Mouse (Mus musculus): ENCODE data around the gene Tctn1. TPM values are rescaled to one million over a fixed set of nuclear protein-coding genes. Genes with fewer than 3 reads are reported as not detected.
A peak's percentile ranks its signal among the peaks of the same experiment; 100 is the strongest.

Gene Tctn1
- total and polyA plus RNA-seq, 3 experiments: 5.0 to 12.0 (median 10.9) TPM

- Histone ChIP-seq H3K36me3 (replicated peaks) (peaks cover 17% of the 10 kb centered on the region), H3K9me3 (replicated peaks) (no peaks in the 10 kb centered on the region), H3K4me3 (ENCODE audit: low read depth, low read length) (peak overlapping the region; percentile 93; the same call in 1 of the 2 replicates), H3K27me3 (ENCODE audit: insufficient read depth, low read length) (no peaks in the 10 kb centered on the region), H3K4me1 (ENCODE audit: insufficient read depth, low read depth, low read length) (peaks cover 66% of the 10 kb centered on the region)
- TF ChIP-seq GATA1 (IDR thresholded peaks at IDR 0.05; ENCODE audit: borderline replicate concordance, low read length): no peak
- no peak for TF ChIP-seq GATA2 (IDR thresholded peaks at IDR 0.05; ENCODE audit: borderline replicate concordance, low read depth, low read length)
- TF ChIP-seq TAL1 (conservative IDR thresholded peaks at IDR 0.05; ENCODE audit: low read depth, low read length): no peak
- no peak for TF ChIP-seq POLR2AphosphoS5 (IDR thresholded peaks at IDR 0.05; ENCODE audit: insufficient replicate concordance, low read depth, low read length)
- no peak for TF ChIP-seq CTCF (IDR thresholded peaks at IDR 0.05; ENCODE audit: low read depth, low read length)
- no peak for DNase-seq (ENCODE audit: low spot score)
- no peak for ATAC-seq (ENCODE audit: extremely low read depth, insufficient number of reproducible peaks, low FRiP score, poor library complexity, severe bottlenecking)
These were observed 927 bp upstream of the Tctn1 start for GRCm38 (mm10) chr5:122265187-122265586.

DNA sequence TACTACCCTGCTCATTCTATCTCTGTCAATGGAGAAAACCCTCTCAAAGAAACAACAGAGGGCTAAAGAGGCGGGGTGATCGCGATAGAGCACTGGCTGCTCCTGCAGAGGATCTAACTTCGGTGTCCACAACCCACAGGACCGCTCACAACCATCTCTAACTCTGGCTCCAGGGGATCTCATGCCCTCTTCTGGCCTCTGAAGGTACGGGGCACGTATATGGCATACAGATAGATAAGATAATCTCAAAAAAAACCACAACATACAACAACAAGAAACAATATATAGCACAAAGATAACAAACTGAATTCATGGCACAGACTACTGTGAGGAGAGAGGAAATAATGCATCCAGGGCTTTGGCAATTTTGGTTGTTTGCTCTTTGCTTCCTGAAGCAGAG is 2.2 kb downstream of the Tctn1 start:
- DNase-seq (ENCODE audit: low spot score) (no peak), ATAC-seq (ENCODE audit: extremely low read depth, insufficient number of reproducible peaks, low FRiP score, poor library complexity, severe bottlenecking) (0 out of 2 replicates have a peak, but pooled peaks have one; percentile 18)
- Histone ChIP-seq H3K4me1 (ENCODE audit: insufficient read depth, low read depth, low read length) (peaks cover 48% of the 10 kb centered on the region), H3K4me3 (ENCODE audit: low read depth, low read length) (no peak overlapping the region; the same call in 1 of the 2 replicates), H3K27me3 (ENCODE audit: insufficient read depth, low read length) (no peaks in the 10 kb centered on the region), H3K36me3 (replicated peaks) (peaks cover 48% of the 10 kb centered on the region), H3K9me3 (replicated peaks) (no peaks in the 10 kb centered on the region)
- TF ChIP-seq GATA2 (IDR thresholded peaks at IDR 0.05; ENCODE audit: borderline replicate concordance, low read depth, low read length) (no peak), POLR2AphosphoS5 (IDR thresholded peaks at IDR 0.05; ENCODE audit: insufficient replicate concordance, low read depth, low read length) (no peak), CTCF (IDR thresholded peaks at IDR 0.05; ENCODE audit: low read depth, low read length) (no peak), TAL1 (conservative IDR thresholded peaks at IDR 0.05; ENCODE audit: low read depth, low read length) (no peak), GATA1 (IDR thresholded peaks at IDR 0.05; ENCODE audit: borderline replicate concordance, low read length) (no peak)

GRCm38 (mm10) chr5:122258027-122258741 is 6.1 kb downstream of the Tctn1 start:
- Histone ChIP-seq H3K4me1 (ENCODE audit: insufficient read depth, low read depth, low read length) (peaks cover 25% of the 10 kb centered on the region), H3K36me3 (replicated peaks) (peaks cover 83% of the 10 kb centered on the region), H3K9me3 (replicated peaks) (no peaks in the 10 kb centered on the region), H3K27me3 (ENCODE audit: insufficient read depth, low read length) (no peaks in the 10 kb centered on the region), H3K4me3 (ENCODE audit: low read depth, low read length) (no peak overlapping the region)
- DNase-seq (ENCODE audit: low spot score): no peak
- no peak for ATAC-seq (ENCODE audit: extremely low read depth, insufficient number of reproducible peaks, low FRiP score, poor library complexity, severe bottlenecking)
- TF ChIP-seq TAL1 (conservative IDR thresholded peaks at IDR 0.05; ENCODE audit: low read depth, low read length): no peak
- no peak for TF ChIP-seq POLR2AphosphoS5 (IDR thresholded peaks at IDR 0.05; ENCODE audit: insufficient replicate concordance, low read depth, low read length)
- TF ChIP-seq GATA1 (IDR thresholded peaks at IDR 0.05; ENCODE audit: borderline replicate concordance, low read length): no peak
- no peak for TF ChIP-seq GATA2 (IDR thresholded peaks at IDR 0.05; ENCODE audit: borderline replicate concordance, low read depth, low read length)
- no peak for TF ChIP-seq CTCF (IDR thresholded peaks at IDR 0.05; ENCODE audit: low read depth, low read length)

GRCm38 (mm10) chr5:122251895-122252606 is 12.2 kb downstream of the Tctn1 start:
- peaks cover 88% of the 10 kb centered on the region for H3K36me3 ChIP-seq (replicated peaks)
- no peak for DNase-seq (ENCODE audit: low spot score)
- no peak overlapping the region for H3K4me3 ChIP-seq (ENCODE audit: low read depth, low read length)
- ATAC-seq (ENCODE audit: extremely low read depth, insufficient number of reproducible peaks, low FRiP score, poor library complexity, severe bottlenecking): no peak
- no peaks in the 10 kb centered on the region for H3K27me3 ChIP-seq (ENCODE audit: insufficient read depth, low read length)
- H3K9me3 ChIP-seq (replicated peaks): no peaks in the 10 kb centered on the region
- H3K4me1 ChIP-seq (ENCODE audit: insufficient read depth, low read depth, low read length): no peaks in the 10 kb centered on the region; the same call in 1 of the 2 replicates
- no peak for TF ChIP-seq TAL1 (conservative IDR thresholded peaks at IDR 0.05; ENCODE audit: low read depth, low read length)
- no peak for TF ChIP-seq GATA1 (IDR thresholded peaks at IDR 0.05; ENCODE audit: borderline replicate concordance, low read length)
- no peak for TF ChIP-seq CTCF (IDR thresholded peaks at IDR 0.05; ENCODE audit: low read depth, low read length)
- TF ChIP-seq POLR2AphosphoS5 (IDR thresholded peaks at IDR 0.05; ENCODE audit: insufficient replicate concordance, low read depth, low read length): no peak
- TF ChIP-seq GATA2 (IDR thresholded peaks at IDR 0.05; ENCODE audit: borderline replicate concordance, low read depth, low read length): no peak

DNA sequence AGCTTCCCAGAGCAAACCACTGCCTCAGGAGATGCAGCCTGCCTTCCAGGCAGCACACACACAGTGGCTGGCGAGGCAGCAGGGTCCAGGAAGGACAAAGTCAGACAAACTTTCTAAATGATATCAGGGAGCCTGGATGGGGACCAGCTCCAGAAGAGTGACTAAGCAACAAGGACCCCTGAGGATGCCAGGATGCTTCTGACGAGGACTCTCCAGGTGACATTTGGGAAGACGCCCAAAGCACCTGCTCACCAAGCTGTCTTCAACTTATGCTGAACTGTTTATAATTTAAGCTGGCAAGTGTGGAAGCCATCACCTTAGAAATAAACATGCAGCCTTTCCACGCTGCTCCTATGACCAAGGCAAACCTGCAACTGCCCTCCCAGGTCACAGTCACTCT is 15.0 kb downstream of the Tctn1 start:
- TF ChIP-seq CTCF (IDR thresholded peaks at IDR 0.05; ENCODE audit: low read depth, low read length) (no peak), GATA1 (IDR thresholded peaks at IDR 0.05; ENCODE audit: borderline replicate concordance, low read length) (no peak), GATA2 (IDR thresholded peaks at IDR 0.05; ENCODE audit: borderline replicate concordance, low read depth, low read length) (no peak), TAL1 (conservative IDR thresholded peaks at IDR 0.05; ENCODE audit: low read depth, low read length) (no peak), POLR2AphosphoS5 (IDR thresholded peaks at IDR 0.05; ENCODE audit: insufficient replicate concordance, low read depth, low read length) (no peak)
- H3K4me1 ChIP-seq (ENCODE audit: insufficient read depth, low read depth, low read length): no peaks in the 10 kb centered on the region; the same call in 1 of the 2 replicates

GRCm38 (mm10) chr5:122247934-122248333 is 16.3 kb downstream of the Tctn1 start:
- Histone ChIP-seq H3K4me1 (ENCODE audit: insufficient read depth, low read depth, low read length) (no peaks in the 10 kb centered on the region; the same call in 1 of the 2 replicates), H3K36me3 (replicated peaks) (peaks cover 87% of the 10 kb centered on the region), H3K4me3 (ENCODE audit: low read depth, low read length) (no peak overlapping the region), H3K27me3 (ENCODE audit: insufficient read depth, low read length) (no peaks in the 10 kb centered on the region), H3K9me3 (replicated peaks) (no peaks in the 10 kb centered on the region)
- DNase-seq (ENCODE audit: low spot score) (no peak), ATAC-seq (ENCODE audit: extremely low read depth, insufficient number of reproducible peaks, low FRiP score, poor library complexity, severe bottlenecking) (no peak)
- TF ChIP-seq POLR2AphosphoS5 (IDR thresholded peaks at IDR 0.05; ENCODE audit: insufficient replicate concordance, low read depth, low read length): no peak
- no peak for TF ChIP-seq GATA2 (IDR thresholded peaks at IDR 0.05; ENCODE audit: borderline replicate concordance, low read depth, low read length)
- no peak for TF ChIP-seq GATA1 (IDR thresholded peaks at IDR 0.05; ENCODE audit: borderline replicate concordance, low read length)
- TF ChIP-seq TAL1 (conservative IDR thresholded peaks at IDR 0.05; ENCODE audit: low read depth, low read length): no peak
- TF ChIP-seq CTCF (IDR thresholded peaks at IDR 0.05; ENCODE audit: low read depth, low read length): no peak

More for the DNA sequence above, 15.0 kb downstream of the Tctn1 start:
- H3K4me3 ChIP-seq (ENCODE audit: low read depth, low read length): no peak overlapping the region
- DNase-seq (ENCODE audit: low spot score) (no peak), ATAC-seq (ENCODE audit: extremely low read depth, insufficient number of reproducible peaks, low FRiP score, poor library complexity, severe bottlenecking) (no peak)
- no peaks in the 10 kb centered on the region for H3K9me3 ChIP-seq (replicated peaks)
- no peaks in the 10 kb centered on the region for H3K27me3 ChIP-seq (ENCODE audit: insufficient read depth, low read length)
- H3K36me3 ChIP-seq (replicated peaks): peaks cover 86% of the 10 kb centered on the region
